Mouse (Mus musculus): ENCODE measurements around the gene Pknox1.
A peak's percentile ranks its signal among the peaks of the same experiment; 100 is the strongest.
"Not testable (repeated sequence)": the region's sequence is repeated elsewhere in the genome, so short reads cannot be mapped to it uniquely, and the experiment has no call there.

Gene Pknox1

DNA sequence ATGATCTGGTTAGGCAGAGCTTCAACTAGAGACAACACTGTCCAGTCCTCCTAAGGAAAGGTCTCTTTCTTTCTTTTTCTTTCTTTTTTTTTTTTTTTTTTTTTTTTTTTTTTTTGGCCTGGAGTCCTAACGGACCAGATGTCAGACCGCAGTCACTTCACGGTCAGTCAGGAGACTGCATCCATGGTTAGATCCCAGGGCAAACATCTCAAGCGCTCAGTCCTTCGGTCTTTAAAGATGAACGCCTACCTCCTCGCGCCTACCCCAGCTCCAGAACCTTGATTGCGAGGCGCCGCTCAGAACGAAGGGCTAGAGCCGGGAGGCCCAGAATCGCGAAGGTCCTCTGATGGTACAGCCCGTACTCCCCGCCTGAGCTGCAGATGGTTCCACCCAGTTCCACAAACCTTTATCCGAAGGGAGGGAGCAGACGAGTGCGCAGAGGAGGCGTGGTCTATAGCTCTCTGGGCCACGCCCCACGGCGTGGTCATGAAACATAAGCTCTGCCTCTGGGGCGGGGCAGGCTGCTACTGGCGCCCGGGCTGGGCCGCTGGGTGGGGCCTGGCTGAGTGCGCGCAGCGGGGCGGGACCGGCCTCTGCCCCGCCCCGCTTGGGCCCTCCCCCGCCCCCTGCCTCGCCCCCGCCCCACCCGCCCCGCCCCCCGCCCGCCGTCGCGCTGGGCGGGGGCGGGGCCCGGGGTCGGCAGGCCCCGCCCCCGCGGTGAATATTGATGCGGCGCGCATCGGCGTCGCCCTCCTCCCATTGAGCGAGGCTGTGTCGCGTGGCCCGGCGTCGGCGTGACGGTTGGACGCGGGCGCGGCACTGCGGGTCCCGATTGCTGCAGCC lies at the start of gene Pknox1:
Pknox1 (plus strand) TSS at position 720 of the 843 bp plus-strand sequence.
- peak; percentile 99 for DNase-seq

GRCm38 (mm10) chr17:31519344-31519945 lies 45.1 kb upstream of the Pknox1 start:
- no peak for DNase-seq

DNA sequence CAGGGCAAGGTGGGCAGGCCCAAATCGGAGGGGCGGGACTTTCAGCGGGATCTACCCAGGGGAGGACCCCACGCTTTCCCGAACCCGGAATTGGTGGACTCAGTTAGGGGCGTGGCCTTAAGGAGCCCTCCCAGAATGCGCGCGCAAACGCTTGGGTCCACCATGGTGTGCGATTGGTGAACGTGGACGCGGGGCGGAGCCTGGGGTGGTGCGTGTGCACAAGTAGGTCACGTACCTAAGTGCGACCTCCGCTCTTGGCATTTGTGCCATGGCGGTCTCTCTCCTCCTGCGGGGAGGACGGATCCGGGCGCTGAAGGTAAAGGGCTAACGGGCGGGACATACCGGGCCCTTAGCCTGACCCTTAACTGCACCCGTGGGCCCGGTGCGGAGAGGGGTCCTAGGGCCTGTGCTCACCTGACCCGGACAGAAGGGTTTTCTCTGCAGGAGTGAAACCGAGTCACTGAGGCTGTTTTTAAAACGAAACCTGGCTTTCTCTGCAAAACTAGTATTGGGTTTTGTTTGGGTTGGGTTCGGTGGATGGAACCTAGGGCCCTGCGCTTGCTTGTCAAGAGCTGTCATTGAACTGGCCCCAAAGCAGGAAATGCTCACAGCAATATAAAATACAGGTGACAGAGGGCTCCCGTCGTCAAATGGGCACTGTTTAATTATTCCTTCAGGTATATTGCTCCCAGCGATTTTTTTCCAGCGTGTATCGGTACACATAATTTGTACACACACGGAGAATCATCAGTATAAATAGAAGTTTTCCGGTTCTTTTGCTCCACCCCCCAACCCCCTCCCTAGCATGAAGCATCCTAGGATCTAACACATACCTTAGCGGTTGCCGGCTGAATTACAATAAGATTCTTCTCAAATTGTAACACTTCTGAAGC lies 44.3 kb upstream of the Pknox1 start, which contains the start of the genes Wdr4 and Ndufv3:
Wdr4 (minus strand) TSS at position 35 of the 893 bp plus-strand sequence.
Ndufv3 (plus strand) TSS at position 170 of the 893 bp plus-strand sequence.
- DNase-seq, result peak; percentile 99

DNA sequence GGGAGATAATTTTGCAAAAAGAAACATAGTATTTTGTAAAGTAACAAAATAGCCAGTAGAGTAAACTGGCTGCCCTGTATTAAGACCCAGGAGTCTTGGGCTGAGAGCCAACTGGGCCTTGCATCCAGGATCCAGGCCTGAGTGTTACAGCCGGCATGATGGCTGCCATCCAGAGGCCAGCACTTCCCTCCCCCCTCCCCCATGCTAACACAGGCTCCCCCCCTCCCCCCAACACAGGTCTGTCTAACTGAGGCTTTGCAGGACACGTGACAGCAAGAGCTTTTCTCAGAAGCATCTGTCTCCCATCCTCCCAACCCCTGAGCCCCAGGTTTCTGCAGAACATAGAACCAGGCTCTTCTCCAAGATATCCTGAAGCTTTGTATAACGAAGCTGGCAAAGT lies 43.6 kb upstream of the Pknox1 start:
- peak; percentile 85 for DNase-seq

- peak; percentile 57 for DNase-seq
Measured at GRCm38 (mm10) chr17:31521948-31522347, 42.6 kb upstream of the Pknox1 start.

DNA sequence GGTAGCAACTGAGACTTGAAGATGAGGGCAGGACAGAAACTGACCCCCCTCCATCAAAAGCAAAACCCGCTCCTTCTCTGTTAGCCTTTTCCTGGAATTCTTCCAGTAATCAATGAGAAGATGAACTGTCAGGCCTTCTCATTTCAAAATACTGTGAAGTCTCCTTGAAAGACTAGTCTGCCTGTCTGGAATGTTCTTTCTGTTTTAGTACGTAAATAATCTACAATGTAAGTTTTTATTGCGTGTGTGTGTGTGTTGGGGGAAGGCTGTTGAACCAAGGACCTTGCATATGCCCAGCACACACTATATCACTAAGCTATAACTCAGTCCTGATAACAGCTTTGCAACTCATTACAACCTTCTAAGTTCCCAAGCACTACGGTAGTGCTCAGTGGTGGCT lies 39.4 kb upstream of the Pknox1 start:
- DNase-seq, result no peak

GRCm38 (mm10) chr17:31525816-31526215 lies 38.7 kb upstream of the Pknox1 start:
- no peak for DNase-seq

GRCm38 (mm10) chr17:31529314-31529713 lies 35.2 kb upstream of the Pknox1 start:
- DNase-seq, result no peak

- no peak for DNase-seq
Measured at GRCm38 (mm10) chr17:31531441-31532158, 32.9 kb upstream of the Pknox1 start.

- not testable (repeated sequence) for DNase-seq
Measured at GRCm38 (mm10) chr17:31532331-31532730, 32.2 kb upstream of the Pknox1 start.

DNA sequence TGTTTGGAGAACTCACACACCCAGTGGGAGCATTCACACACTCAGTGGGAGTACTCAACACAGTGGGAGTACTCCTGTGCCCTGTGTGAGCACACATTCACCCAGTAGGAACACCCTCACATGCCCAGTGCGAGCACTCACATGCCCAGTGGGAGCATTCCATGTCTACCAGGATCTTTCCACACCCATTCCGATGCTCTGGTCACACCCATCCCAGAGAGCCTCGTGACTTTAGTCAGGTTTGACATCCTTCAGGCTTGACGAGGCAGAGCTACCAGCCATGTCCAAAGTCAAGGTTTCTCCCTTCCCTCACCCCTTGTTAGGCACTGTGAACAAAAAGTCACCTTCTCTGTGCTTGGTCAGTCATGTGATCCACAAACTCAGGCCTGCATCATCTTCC lies 29.2 kb upstream of the Pknox1 start:
- DNase-seq, result no peak

DNA sequence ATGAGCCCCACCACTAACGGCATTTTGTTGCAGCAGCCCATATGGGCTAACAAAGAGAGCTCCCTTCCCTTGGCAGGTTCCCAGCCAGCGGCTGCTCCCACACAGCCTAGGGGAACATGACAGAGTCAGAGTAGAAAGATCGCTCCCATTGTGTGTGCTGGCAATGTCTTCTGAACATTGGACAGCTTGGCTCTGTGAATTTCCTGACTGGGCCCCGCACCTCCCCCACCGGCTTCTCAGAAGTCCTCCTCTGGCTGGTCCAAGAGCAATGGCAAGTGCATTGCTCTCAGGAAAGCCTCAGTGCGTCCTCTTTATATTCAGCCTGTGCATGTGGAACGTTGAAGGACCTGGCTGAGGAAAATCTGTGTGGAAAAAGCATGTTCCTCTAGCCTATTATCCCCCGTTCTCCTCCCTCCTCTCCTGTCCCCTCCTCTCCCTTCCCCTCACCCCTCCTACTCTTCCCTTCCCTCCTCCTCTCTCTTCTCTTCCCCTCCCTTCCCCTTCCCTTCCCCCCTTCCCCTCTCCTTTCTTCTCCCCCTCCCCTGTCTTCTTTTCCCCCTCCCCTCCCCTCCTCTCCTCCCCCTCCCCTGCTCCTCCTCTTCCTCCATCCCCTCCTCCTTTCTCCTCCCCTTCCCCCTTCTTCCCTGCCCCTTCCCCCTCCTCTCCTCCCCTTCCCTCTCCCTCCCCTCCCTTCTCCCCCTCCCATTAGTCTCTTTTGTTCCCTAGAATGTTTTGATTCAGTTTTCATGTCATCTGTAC lies 28.5 kb upstream of the Pknox1 start:
- DNase-seq, result no peak

DNA sequence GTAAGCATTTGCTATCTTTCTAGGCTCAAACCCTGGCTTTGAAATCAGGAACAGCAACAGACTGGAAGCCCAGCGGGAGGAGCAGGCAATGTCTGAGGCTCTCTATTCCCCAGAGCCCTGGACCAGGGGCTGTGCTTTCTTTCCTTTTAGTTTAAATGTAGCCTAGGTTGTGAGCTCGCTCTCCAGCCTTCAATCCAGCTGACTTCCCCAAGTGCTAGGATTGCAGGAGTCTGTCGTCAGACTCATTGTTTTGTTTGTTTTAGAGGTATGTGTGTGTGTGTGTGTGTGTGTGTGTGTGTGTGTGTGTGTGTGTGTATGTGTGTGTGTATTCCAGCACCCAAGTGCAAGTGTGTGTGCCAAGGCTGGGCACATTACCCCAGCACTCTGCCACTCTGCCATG lies 24.4 kb upstream of the Pknox1 start:
- DNase-seq, result no peak

GRCm38 (mm10) chr17:31540809-31541459 lies 23.6 kb upstream of the Pknox1 start:
- no peak for DNase-seq

DNA sequence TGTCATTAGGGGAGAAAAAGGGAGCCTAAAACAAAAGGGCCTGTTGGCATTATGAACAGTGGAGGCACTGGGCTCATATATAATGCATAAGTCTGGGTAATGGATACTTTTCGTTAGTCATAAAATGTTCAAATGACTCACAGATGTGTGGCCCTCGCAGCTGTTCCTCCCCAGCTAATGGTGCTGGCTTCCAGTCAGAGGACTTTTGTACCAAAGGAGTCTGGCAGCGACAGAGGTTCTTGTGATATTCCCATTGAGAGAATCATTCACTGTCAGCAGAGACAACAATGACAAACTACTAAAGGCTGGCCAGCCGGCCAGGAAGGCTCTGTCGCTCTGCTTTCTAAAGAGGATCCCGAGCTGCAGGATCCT lies 23.1 kb upstream of the Pknox1 start:
- DNase-seq, result no peak

DNA sequence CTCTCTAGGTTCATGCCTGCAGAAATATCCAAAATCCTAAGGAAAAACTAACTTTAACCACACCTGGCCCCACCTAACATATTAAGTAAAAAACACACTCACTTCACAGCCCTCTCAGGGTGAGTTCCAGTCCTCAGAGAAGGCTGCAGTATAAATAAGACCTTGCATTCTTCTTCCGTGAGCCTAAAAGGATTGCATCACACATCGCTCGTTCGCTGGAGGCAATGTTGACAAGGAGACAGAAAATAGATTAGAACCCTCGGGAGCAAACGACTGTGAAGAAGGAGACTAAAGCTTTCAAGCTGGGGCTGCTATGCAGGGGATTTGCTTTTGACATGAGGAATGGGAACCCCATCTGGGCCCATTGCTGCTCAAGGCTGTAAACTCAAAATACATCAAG lies 21.0 kb upstream of the Pknox1 start:
- DNase-seq, result no peak

DNA sequence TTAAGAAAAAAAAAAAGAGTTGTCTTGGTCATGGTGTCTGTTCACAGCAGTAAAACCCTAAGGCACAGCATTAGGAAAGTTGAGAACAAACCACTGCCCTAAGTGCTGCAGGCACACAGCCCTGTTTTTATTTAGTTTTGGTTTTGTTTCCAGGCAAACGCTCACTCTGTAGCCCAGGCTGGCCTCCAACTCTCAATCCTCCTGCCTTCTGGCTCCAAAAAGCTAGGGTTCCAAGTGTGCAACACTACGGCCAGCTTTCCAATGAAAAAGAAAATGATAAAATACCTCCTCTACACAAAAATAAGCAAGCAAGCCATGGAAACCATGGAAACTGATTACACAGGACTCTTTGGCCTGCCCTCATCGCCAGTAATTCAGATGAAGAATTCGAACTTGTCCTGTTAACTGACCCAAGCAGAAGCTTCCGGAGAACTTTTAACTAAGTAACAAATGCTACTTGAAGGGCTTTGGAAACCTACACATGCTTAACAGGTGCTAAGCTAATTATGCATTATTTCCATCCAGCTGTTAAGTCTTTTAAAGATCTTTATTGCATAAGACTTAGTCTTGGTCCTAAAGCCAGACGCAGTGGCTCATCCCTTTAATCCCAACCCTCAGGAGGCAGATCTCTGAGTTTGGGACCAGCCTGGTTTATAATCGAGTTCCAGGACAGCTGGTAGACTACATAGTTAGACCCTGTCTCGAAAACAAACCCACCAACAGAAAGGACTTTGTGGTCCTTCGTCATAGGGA lies 17.9 kb upstream of the Pknox1 start:
- DNase-seq, result no peak

DNA sequence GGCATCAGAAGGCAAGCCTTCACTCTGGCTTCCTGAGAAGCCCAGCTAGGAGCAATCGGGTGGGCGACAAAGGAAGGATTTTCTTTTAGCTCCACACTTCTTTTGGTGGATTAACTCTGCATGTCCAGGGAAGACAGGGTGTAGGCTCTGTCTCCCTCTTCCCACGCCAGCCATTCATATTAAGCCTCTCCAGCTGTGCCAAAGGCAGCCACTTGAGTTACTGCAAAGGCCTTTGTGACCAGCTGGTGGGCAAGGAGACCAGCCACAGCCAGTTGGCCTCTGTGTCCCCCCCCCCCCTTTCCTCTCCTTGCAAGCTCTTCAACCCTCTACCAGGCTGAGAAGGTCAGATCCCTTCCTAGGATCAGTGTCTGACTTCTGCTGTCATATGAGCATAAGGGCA lies 16.6 kb upstream of the Pknox1 start:
- DNase-seq, result no peak

- no peak for DNase-seq
Measured at GRCm38 (mm10) chr17:31549389-31549788, 15.1 kb upstream of the Pknox1 start.

DNA sequence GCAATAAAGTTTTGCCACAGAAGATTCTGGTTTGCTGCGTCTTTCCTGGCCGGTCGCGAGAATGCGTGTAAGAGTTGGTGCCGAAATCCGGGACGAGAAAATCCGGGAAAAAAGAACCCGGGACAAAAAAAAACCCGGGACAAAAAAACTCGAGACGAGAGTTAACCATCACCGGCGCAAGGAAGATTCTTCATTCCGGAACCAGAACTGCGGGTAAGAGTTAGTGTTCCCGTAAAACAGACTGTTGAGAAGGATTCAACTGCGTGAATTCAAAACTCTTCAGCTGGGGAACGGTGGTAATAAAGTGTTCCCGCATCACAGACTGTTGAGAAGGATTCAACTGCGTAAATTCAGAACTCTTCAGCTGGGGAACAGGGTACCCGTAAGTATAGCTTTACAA lies 11.9 kb upstream of the Pknox1 start:
- DNase-seq, result not testable (repeated sequence)

- no peak for DNase-seq
Measured at GRCm38 (mm10) chr17:31556253-31556652, 8.3 kb upstream of the Pknox1 start.
